Mouse (Mus musculus) heart, embryonic 14.5 days (tissue): Measurements from ENCODE around the gene Cd8b1. TPM values are rescaled to one million over a fixed set of nuclear protein-coding genes. Genes with fewer than 3 reads are reported as not detected.

Experiments
- ATAC-seq: fragments of 200-750 bp; cut with Nextera tagmentation; 2 replicates; pipeline ENCODE4 v1.8.0; 2017; ENCODE audit warnings: low read depth, moderate TSS enrichment; ENCODE audit not compliant: insufficient number of reproducible peaks, insufficient read depth, low FRiP score
- H3K27ac ChIP-seq, 2 experiments: fragments of 200-500 bp in 1 of 2; fragments of 300-500 bp in 1 of 2; sonication (generic) in 1 of 2; replicated peaks in 1 of 2; 2 replicates each; pipeline ENCODE4 v1.5.1; 2012 to 2014; ENCODE audit warnings: low read depth in 2 of 2, low read length in 2 of 2, control low read depth in 1 of 2, mild to moderate bottlenecking in 1 of 2, mixed read lengths in 1 of 2; ENCODE audit not compliant: control insufficient read depth in 1 of 2, insufficient read depth in 1 of 2
- H3K27me3 ChIP-seq: fragments of 300-500 bp; sonication (generic); 2 replicates; pipeline ENCODE4 v1.6.1; 2014; ENCODE audit warnings: mild to moderate bottlenecking, low read length, control low read depth; ENCODE audit not compliant: control insufficient read depth, insufficient read depth
- H3K36me3 ChIP-seq: fragments of 300-500 bp; sonication (generic); 2 replicates; pipeline ENCODE4 v1.6.1; 2014; ENCODE audit warnings: mild to moderate bottlenecking, control low read depth, low read length, mixed read lengths; ENCODE audit not compliant: control insufficient read depth, insufficient read depth
- H3K4me1 ChIP-seq, 2 experiments: fragments of 200-500 bp in 1 of 2; fragments of 300-500 bp in 1 of 2; sonication (generic) in 1 of 2; 2 replicates each; pipeline ENCODE4 v1.6.1; 2012 to 2014; ENCODE audit warnings: low read length in 2 of 2, control low read depth in 1 of 2, mixed read lengths in 1 of 2; ENCODE audit not compliant: control insufficient read depth in 2 of 2, insufficient read depth in 2 of 2
- H3K4me2 ChIP-seq: fragments of 300-500 bp; sonication (generic); 2 replicates; pipeline ENCODE4 v1.6.1; 2014; ENCODE audit warnings: mild to moderate bottlenecking, low read length
- H3K4me3 ChIP-seq, 2 experiments: fragments of 200-500 bp in 1 of 2; fragments of 300-500 bp in 1 of 2; sonication (generic) in 1 of 2; 2 replicates each; pipeline ENCODE4 v1.5.1; 2012 to 2014; ENCODE audit warnings: low read length in 2 of 2, mild to moderate bottlenecking in 2 of 2, control low read depth in 1 of 2, low read depth in 1 of 2, moderate library complexity in 1 of 2; ENCODE audit not compliant: control insufficient read depth in 1 of 2, insufficient read depth in 1 of 2
- H3K9ac ChIP-seq: fragments of 300-500 bp; sonication (generic); 2 replicates; pipeline ENCODE4 v1.6.1; 2014; ENCODE audit warnings: mild to moderate bottlenecking, low read length
- H3K9me3 ChIP-seq: fragments of 300-500 bp; sonication (generic); 2 replicates; pipeline ENCODE4 v1.6.1; 2016; ENCODE audit warnings: low read length, control low read depth; ENCODE audit not compliant: control insufficient read depth
- WGBS: fragments of 180-500 bp; shearing (Covaris S2); extraction: QIAGEN DNeasy Blood & Tissue Kit; methylation state at CpG from one replicate; pipeline ENCODE4 v1.1.7; 2014; 5-methylcytosine and 5-hydroxymethylcytosine counted together
- polyA plus RNA-seq: library from polyadenylated mRNA; unstranded; fragments of >200 nt; fragmentation: Nextera tagmentation; extraction: Ambion mirVana; gene quantifications from 2 replicates; pipeline ENCODE4 v1.2.1, GENCODE M21; 2014

Cd8b1 gene
- polyA plus RNA-seq, 1 experiment from 2014 or later, result 0.14 TPM

GRCm38 (mm10) chr6:71348006-71348405 lies 25.4 kb downstream of the Cd8b1 start:
- no peak for ATAC-seq
- WGBS, result 92% methylated on average over 9 of the region's 9 CpGs
- Histone ChIP-seq H3K36me3 (no peaks in the 10 kb centered on the region), H3K9ac (no peak overlapping the region), H3K4me3 (no peak overlapping the region), H3K4me2 (no peak overlapping the region), H3K27ac (no peak overlapping the region), H3K9me3 (no peaks in the 10 kb centered on the region), H3K27me3 (no peaks in the 10 kb centered on the region), H3K4me1 (no peaks in the 10 kb centered on the region)

- Histone ChIP-seq H3K27ac (no peak overlapping the region), H3K4me2 (no peak overlapping the region), H3K4me1 (no peaks in the 10 kb centered on the region), H3K9me3 (no peaks in the 10 kb centered on the region), H3K36me3 (no peaks in the 10 kb centered on the region), H3K9ac (no peak overlapping the region), H3K4me3 (no peak overlapping the region), H3K27me3 (no peaks in the 10 kb centered on the region)
- ATAC-seq, result no peak
- WGBS, result 90% methylated on average over 3 of the region's 3 CpGs
These were observed 28.6 kb downstream of the Cd8b1 start for GRCm38 (mm10) chr6:71351201-71351600.

- no peak for ATAC-seq
- no peaks in the 10 kb centered on the region for H3K27me3 ChIP-seq
- no peak overlapping the region for H3K4me3 ChIP-seq
- no peaks in the 10 kb centered on the region for H3K36me3 ChIP-seq
- no peaks in the 10 kb centered on the region for H3K9me3 ChIP-seq
- H3K9ac ChIP-seq, result no peak overlapping the region
- WGBS, result 87% methylated on average over 6 of the region's 6 CpGs
- H3K27ac ChIP-seq, result no peak overlapping the region
- H3K4me2 ChIP-seq, result no peak overlapping the region
- H3K4me1 ChIP-seq, result no peaks in the 10 kb centered on the region
These were observed 29.6 kb downstream of the Cd8b1 start for GRCm38 (mm10) chr6:71352201-71352600.

- Histone ChIP-seq H3K36me3 (no peaks in the 10 kb centered on the region), H3K9ac (no peak overlapping the region), H3K27me3 (no peaks in the 10 kb centered on the region), H3K4me3 (no peak overlapping the region), H3K4me2 (no peak overlapping the region), H3K27ac (no peak overlapping the region), H3K4me1 (no peaks in the 10 kb centered on the region), H3K9me3 (no peaks in the 10 kb centered on the region)
- ATAC-seq, result no peak
- WGBS, result 75% methylated on average over 10 of the region's 10 CpGs
These were observed 30.4 kb downstream of the Cd8b1 start for GRCm38 (mm10) chr6:71352866-71353427.

- no peak overlapping the region for H3K4me3 ChIP-seq
- no peaks in the 10 kb centered on the region for H3K27me3 ChIP-seq
- no peaks in the 10 kb centered on the region for H3K9me3 ChIP-seq
- no peaks in the 10 kb centered on the region for H3K36me3 ChIP-seq
- 81% methylated on average over 2 of the region's 2 CpGs for WGBS
- no peak overlapping the region for H3K9ac ChIP-seq
- no peaks in the 10 kb centered on the region for H3K4me1 ChIP-seq
- H3K27ac ChIP-seq, result no peak overlapping the region
- no peak overlapping the region for H3K4me2 ChIP-seq
- no peak for ATAC-seq
These were observed 31.1 kb downstream of the Cd8b1 start for GRCm38 (mm10) chr6:71353722-71354121.

GRCm38 (mm10) chr6:71357493-71357892 lies 34.9 kb downstream of the Cd8b1 start:
- Histone ChIP-seq H3K9me3 (no peaks in the 10 kb centered on the region), H3K36me3 (no peaks in the 10 kb centered on the region), H3K27me3 (no peaks in the 10 kb centered on the region), H3K9ac (no peak overlapping the region), H3K4me1 (peaks cover 0 to 2% of the 10 kb centered on the region in 2 experiments; a peak in 1 of 4 replicates), H3K27ac (no peak overlapping the region), H3K4me2 (no peak overlapping the region), H3K4me3 (no peak overlapping the region)
- WGBS, result 86% methylated on average over 7 of the region's 7 CpGs
- ATAC-seq, result no peak

GRCm38 (mm10) chr6:71360221-71360620 lies 37.6 kb downstream of the Cd8b1 start:
- no peak overlapping the region for H3K9ac ChIP-seq
- 73% methylated on average over 4 of the region's 4 CpGs for WGBS

GRCm38 (mm10) chr6:71360751-71361150 lies 38.2 kb downstream of the Cd8b1 start:
- Histone ChIP-seq H3K4me3 (no peak overlapping the region), H3K4me2 (no peak overlapping the region), H3K27ac (no peak overlapping the region), H3K36me3 (no peaks in the 10 kb centered on the region), H3K9ac (no peak overlapping the region), H3K9me3 (no peaks in the 10 kb centered on the region), H3K4me1 (peaks cover 0 to 2% of the 10 kb centered on the region in 2 experiments; a peak in 1 of 4 replicates), H3K27me3 (no peaks in the 10 kb centered on the region)
- WGBS, result 49% methylated on average over 5 of the region's 5 CpGs
- ATAC-seq, result no peak

More at GRCm38 (mm10) chr6:71360221-71360620, 37.6 kb downstream of the Cd8b1 start:
- H3K27ac ChIP-seq, result no peak overlapping the region
- peaks cover 0 to 2% of the 10 kb centered on the region in 2 experiments; a peak in 1 of 4 replicates for H3K4me1 ChIP-seq
- H3K4me2 ChIP-seq, result no peak overlapping the region
- H3K9me3 ChIP-seq, result no peaks in the 10 kb centered on the region
- no peak overlapping the region for H3K4me3 ChIP-seq
- ATAC-seq, result no peak
- no peaks in the 10 kb centered on the region for H3K36me3 ChIP-seq
- no peaks in the 10 kb centered on the region for H3K27me3 ChIP-seq
